Mouse (Mus musculus) hindbrain, embryonic 11.5 days (tissue): ENCODE data around the gene Gm20388. TPM values are rescaled to one million over a fixed set of nuclear protein-coding genes. Genes with fewer than 3 reads are reported as not detected.

Source experiments
- ATAC-seq: fragments of 200-750 bp; cut with Nextera tagmentation; 2 replicates; pipeline ENCODE4 v1.8.0; 2017; ENCODE audit warnings: mild to moderate bottlenecking, moderate TSS enrichment, moderate library complexity; ENCODE audit not compliant: low FRiP score
- DNase-seq: peaks from one replicate; pipeline ENCODE4 v3.0.0-alpha.2; 2015; ENCODE audit warnings: low spot score
- H3K27ac ChIP-seq: fragments of 300-500 bp; sonication (generic); 2 replicates; pipeline ENCODE4 v1.5.1; 2014; ENCODE audit warnings: mild to moderate bottlenecking, low read depth, low read length
- H3K27me3 ChIP-seq: fragments of 300-500 bp; sonication (generic); 2 replicates; pipeline ENCODE4 v1.6.1; 2014; ENCODE audit warnings: mild to moderate bottlenecking, low read length, moderate library complexity, mixed read lengths; ENCODE audit not compliant: control insufficient read depth, insufficient read depth
- H3K36me3 ChIP-seq: fragments of 300-500 bp; sonication (generic); 2 replicates; pipeline ENCODE4 v1.6.1; 2014; ENCODE audit warnings: mild to moderate bottlenecking, low read length, moderate library complexity, mixed read lengths; ENCODE audit not compliant: control insufficient read depth, insufficient read depth
- H3K4me1 ChIP-seq: fragments of 300-500 bp; sonication (generic); replicated peaks from 2 replicates; pipeline ENCODE4 v1.6.1; 2014; ENCODE audit warnings: low read length, mixed read lengths; ENCODE audit not compliant: control insufficient read depth, insufficient read depth
- H3K4me2 ChIP-seq: fragments of 300-500 bp; sonication (generic); replicated peaks from 2 replicates; pipeline ENCODE4 v1.6.1; 2014; ENCODE audit warnings: mild to moderate bottlenecking, low read depth, low read length
- H3K4me3 ChIP-seq: fragments of 300-500 bp; sonication (generic); 2 replicates; pipeline ENCODE4 v1.5.1; 2014; ENCODE audit warnings: low read depth, low read length
- H3K9ac ChIP-seq: fragments of 300-500 bp; sonication (generic); 2 replicates; pipeline ENCODE4 v1.6.1; 2014; ENCODE audit warnings: low read depth, low read length
- H3K9me3 ChIP-seq: fragments of 300-500 bp; sonication (generic); 2 replicates; pipeline ENCODE4 v1.6.1; 2016; ENCODE audit warnings: low read length; ENCODE audit not compliant: control insufficient read depth
- WGBS: fragments of 180-500 bp; shearing (Covaris S2); extraction: QIAGEN DNeasy Blood & Tissue Kit; methylation state at CpG from one replicate; pipeline ENCODE4 v1.1.7; 2014; 5-methylcytosine and 5-hydroxymethylcytosine counted together
- polyA plus RNA-seq: library from polyadenylated mRNA; unstranded; fragments of >200 nt; fragmentation: Nextera tagmentation; extraction: Ambion mirVana; gene quantifications from 2 replicates; pipeline ENCODE4 v1.2.1, GENCODE M21; 2014

Gene Gm20388
- polyA plus RNA-seq, 1 experiment from 2014 or later = 11.8 TPM

DNA sequence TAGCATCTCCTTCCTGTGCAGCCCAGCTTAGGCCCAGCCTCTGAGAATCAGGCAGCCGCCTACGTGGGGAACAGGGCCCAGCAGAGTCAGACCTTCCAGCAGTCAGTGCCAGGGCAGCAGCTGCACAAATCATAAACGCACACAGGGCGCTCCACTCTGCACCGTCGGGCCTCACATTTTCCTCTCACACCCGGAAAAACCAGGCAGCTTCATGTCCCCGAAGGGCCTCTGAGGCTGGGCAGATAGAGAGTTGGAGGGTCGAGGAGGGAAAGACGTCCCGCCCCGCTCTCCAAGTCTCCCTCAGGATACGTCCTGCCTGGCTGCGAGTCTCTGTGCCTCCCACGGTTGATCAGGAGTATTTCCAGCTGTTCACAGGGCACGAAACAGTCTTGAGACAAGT lies 2600.9 kb downstream of the Gm20388 start:
- H3K9ac ChIP-seq = no peak overlapping the region
- no peak overlapping the region for H3K4me2 ChIP-seq
- H3K36me3 ChIP-seq = no peaks in the 10 kb centered on the region
- H3K27me3 ChIP-seq = no peaks in the 10 kb centered on the region
- no peaks in the 10 kb centered on the region for H3K4me1 ChIP-seq
- H3K27ac ChIP-seq = no peak overlapping the region
- DNase-seq (no peak), ATAC-seq (no peak)
- WGBS = 85% methylated on average over 16 of the region's 16 CpGs
- H3K4me3 ChIP-seq = no peak overlapping the region
- H3K9me3 ChIP-seq = no peaks in the 10 kb centered on the region

DNA sequence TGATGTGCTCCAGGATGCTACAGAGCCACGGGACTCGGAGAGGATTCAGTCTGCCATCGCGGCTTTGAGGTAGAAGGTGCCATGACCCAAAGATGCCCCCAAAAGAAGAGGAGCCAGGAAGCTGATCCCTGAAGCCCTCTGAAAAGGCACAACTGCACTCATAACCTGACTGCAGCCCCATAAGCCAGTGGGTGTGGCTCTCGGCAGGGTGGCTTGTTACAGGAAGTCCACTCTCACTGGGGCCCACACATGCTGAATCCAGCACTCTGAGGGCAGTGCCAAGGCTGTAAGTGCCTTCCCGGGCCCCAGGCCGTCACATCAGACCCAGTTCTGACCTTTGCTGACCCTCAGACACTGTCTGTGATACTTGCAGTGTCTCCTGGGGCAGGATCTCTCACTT lies 2601.8 kb downstream of the Gm20388 start:
- 81% methylated on average over 7 of the region's 7 CpGs for WGBS
- Histone ChIP-seq H3K27ac (no peak overlapping the region), H3K4me3 (no peak overlapping the region), H3K4me1 (no peaks in the 10 kb centered on the region), H3K4me2 (no peak overlapping the region), H3K9me3 (no peaks in the 10 kb centered on the region), H3K36me3 (no peaks in the 10 kb centered on the region), H3K9ac (no peak overlapping the region), H3K27me3 (no peaks in the 10 kb centered on the region)
- ATAC-seq (no peak), DNase-seq (no peak)

DNA sequence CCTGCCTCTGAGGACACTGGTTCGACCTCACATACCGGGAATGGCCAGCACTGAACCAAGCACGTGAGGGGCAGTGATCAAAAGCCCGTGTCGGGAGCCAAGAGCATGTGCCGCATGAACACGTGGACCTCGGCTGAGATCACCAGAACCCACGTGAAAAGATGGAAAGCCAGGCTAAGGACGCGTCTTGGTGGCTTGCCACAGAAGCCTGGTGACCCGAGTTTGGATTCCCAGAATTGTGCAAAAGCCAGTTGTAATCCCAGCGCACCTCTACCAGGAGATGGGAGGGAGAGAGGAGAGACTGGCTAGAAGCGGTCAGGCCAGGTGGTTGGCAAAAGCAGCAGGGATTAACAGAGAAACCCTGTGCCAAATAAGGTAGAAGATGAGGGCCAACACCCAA lies 2605.1 kb downstream of the Gm20388 start:
- H3K4me2 ChIP-seq = no peak overlapping the region
- DNase-seq (no peak), ATAC-seq (no peak)
- H3K9ac ChIP-seq = no peak overlapping the region
- no peaks in the 10 kb centered on the region for H3K36me3 ChIP-seq
- no peak overlapping the region for H3K4me3 ChIP-seq
- H3K27ac ChIP-seq = no peak overlapping the region
- no peaks in the 10 kb centered on the region for H3K9me3 ChIP-seq
- WGBS = 92% methylated on average over 14 of the region's 14 CpGs
- H3K27me3 ChIP-seq = no peaks in the 10 kb centered on the region
- 0 out of 2 replicates have a peak, but pooled peaks cover 4% of the 10 kb centered on the region for H3K4me1 ChIP-seq

DNA sequence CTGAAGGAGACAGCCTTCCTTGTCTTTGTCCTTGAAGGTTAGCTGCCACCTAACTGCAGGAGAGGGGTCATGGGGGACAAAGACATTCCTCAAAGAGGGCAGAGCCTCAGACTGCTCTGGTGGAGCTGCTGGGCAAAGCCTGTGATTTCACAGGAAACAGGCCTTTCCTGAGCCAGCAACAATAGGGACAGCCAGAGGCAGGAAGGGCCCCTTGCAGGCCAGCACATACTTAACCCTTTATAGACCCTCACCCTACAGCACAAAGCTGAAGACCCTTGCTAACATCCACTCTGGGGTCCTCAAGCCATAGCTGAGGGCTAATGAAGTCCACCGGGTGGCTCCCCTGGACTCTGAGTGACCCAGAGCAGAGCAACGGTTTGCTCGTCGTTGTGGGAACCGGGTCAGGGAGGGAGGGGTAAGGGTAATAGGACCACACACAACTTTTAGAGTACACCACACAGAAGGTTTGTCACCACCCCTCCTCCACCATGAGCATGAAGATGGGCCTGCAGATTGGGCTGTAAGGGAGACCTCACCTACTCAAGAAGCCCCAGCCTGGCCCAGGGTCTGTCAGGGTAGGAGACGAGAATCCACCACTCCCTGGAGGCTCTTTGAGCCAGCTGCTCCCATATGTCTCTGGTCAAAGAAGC lies 2607.0 kb downstream of the Gm20388 start:
- no peaks in the 10 kb centered on the region for H3K36me3 ChIP-seq
- DNase-seq (peak; percentile 36), ATAC-seq (no peak)
- peak overlapping the region; percentile 33; the same call in 1 of the 2 replicates for H3K9ac ChIP-seq
- no peak overlapping the region for H3K4me2 ChIP-seq
- H3K27me3 ChIP-seq = no peaks in the 10 kb centered on the region
- 0 out of 2 replicates have a peak, but pooled peaks cover 4% of the 10 kb centered on the region for H3K4me1 ChIP-seq
- H3K9me3 ChIP-seq = no peaks in the 10 kb centered on the region
- no peak overlapping the region for H3K4me3 ChIP-seq
- H3K27ac ChIP-seq = peak overlapping the region; percentile 55
- 26% methylated on average over 6 of the region's 6 CpGs for WGBS

DNA sequence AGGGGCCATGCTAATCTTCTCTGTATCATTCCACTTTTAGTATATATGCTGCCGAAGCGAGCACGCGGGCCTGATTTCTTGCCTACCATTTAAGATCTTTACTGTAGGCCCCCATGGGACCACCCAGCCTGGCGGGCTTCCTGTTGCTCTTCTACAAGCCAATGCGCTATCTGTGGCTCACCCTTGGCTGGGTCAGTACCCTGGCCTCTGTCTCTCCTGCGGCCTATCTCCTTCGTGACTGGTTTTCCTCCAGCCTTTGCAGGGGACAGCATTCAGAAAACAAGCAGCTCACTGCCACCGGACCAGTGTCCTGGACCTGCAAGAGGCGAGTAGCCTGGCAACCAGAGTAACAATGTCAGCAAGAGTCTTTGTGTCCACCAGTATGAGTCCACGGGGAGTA lies 2610.0 kb downstream of the Gm20388 start:
- H3K9me3 ChIP-seq = no peaks in the 10 kb centered on the region
- H3K9ac ChIP-seq = no peak overlapping the region
- no peak overlapping the region for H3K4me3 ChIP-seq
- H3K4me1 ChIP-seq = peaks cover 20% of the 10 kb centered on the region
- H3K4me2 ChIP-seq = no peak overlapping the region
- H3K27me3 ChIP-seq = no peaks in the 10 kb centered on the region
- H3K36me3 ChIP-seq = no peaks in the 10 kb centered on the region
- ATAC-seq = no peak
- 74% methylated on average over 11 of the region's 11 CpGs for WGBS
- DNase-seq = no peak
- H3K27ac ChIP-seq = no peak overlapping the region

DNA sequence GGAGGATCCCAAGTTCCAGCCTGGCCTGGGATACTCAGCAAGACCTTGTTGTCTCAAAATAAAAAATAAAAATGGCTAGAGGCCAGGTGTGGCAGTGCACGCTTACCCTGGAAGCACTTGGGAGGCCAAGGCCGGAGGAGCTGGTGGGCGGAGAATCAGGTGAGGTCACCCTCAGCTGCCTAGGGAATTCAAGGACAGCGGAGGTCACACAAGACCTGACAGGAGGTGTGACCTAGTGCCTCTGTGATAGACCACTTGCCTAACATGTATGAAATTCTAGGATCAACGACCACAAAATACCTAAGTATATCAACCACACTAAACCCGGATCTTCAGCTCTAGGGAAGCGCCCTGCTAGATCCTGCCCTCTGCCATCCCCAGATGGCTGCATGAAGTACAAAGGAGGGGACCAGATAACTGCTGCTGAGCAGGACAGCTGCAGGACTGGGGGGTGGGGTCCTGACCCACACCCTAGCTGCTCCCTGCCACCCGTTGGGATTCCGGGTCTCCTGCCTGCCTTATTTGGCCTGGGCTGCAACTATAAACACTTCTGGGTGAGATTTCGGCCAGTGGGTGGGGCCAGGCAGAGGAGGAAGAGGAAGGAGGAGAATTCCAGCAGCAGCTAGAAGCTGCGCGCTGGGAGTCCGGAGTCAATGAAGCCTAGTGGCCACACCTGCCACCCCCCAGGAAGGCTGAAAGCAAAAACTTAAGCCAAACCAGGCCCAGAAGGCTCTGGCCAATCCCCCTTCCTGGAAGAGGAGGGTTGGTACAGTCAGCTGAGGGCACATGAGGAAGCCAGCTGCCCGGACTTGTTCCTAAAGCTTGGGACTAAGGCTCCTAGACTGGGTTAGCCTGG lies 2612.4 kb downstream of the Gm20388 start:
- ATAC-seq = no peak
- Histone ChIP-seq H3K4me1 (peaks cover 18% of the 10 kb centered on the region), H3K4me2 (0 out of 2 replicates have a peak overlapping the region, but pooled peaks have one; percentile 3), H3K27ac (peak overlapping the region; percentile 30; the same call in 1 of the 2 replicates), H3K27me3 (no peaks in the 10 kb centered on the region), H3K4me3 (no peak overlapping the region), H3K9me3 (no peaks in the 10 kb centered on the region), H3K36me3 (no peaks in the 10 kb centered on the region), H3K9ac (no peak overlapping the region)
- 49% methylated on average over 14 of the region's 14 CpGs for WGBS
- peak; percentile 19 for DNase-seq

DNA sequence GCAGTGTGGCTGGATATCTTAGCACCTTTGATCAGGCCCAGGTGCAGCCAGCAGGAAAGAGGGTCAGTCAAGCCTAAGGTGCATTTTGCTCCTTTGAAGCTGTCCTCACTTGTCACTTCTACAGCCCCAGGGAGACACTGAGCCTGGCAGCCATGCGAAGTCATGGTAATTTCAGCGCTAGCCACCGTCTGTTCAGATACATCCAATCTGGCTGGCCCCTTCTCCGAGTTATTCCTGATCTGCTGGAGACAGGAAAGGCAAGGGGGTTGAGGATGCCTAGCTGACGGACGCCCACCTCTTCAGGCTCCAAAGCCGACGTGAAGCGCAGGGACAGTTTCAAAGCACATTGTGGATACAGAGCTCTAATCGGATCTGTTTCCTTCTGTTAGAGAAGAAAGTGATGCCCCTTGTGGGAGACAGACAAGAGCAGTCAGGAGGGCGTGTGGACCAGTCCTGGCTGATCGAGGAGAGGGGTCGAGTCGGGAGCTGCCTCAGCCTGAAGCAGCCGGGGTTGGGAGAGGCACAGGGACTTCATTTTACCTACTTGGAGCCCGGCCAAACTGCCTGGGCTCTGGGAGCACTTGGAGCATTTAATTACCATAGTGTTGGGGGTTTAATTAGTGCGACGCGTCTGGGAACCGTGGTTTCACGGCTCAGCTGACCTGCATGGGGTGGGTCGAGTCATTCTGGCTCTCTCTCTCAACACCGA lies 2613.2 kb downstream of the Gm20388 start:
- DNase-seq (peak; percentile 30), ATAC-seq (peak; percentile 45; the same call in 1 of the 2 replicates)
- H3K4me3 ChIP-seq = no peak overlapping the region
- no peaks in the 10 kb centered on the region for H3K9me3 ChIP-seq
- peak overlapping the region; percentile 24; the same call in 1 of the 2 replicates for H3K9ac ChIP-seq
- 0 out of 2 replicates have a peak overlapping the region, but pooled peaks have one; percentile 3 for H3K4me2 ChIP-seq
- WGBS = 27% methylated on average over 23 of the region's 23 CpGs
- no peaks in the 10 kb centered on the region for H3K27me3 ChIP-seq
- no peaks in the 10 kb centered on the region for H3K36me3 ChIP-seq
- H3K4me1 ChIP-seq = peaks cover 16% of the 10 kb centered on the region
- H3K27ac ChIP-seq = peak overlapping the region; percentile 30; the same call in 1 of the 2 replicates

DNA sequence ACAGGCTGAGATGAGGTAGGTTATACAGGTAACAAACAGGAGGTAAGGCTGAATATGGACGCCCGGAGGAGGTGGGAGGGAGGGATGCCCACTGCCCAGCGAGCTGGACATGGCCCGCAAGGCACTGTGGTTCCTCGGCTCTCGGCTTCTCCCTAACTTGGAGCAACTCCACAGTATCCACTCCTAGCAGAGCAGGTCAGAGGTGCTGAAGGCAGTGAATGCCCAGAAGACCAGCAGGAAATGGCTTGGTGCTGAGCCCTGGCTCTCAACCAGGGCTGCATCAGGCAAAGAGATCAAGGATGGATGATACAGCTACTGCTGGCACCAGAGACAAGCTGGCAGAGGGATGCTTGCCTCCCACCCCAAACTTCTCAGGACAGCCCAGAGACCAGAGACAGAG lies 2613.9 kb downstream of the Gm20388 start:
- H3K36me3 ChIP-seq = no peaks in the 10 kb centered on the region
- 84% methylated on average over 6 of the region's 6 CpGs for WGBS
- H3K4me1 ChIP-seq = peaks cover 16% of the 10 kb centered on the region
- H3K4me2 ChIP-seq = peak overlapping the region; percentile 14; the same call in 1 of the 2 replicates
- no peak overlapping the region for H3K27ac ChIP-seq
- DNase-seq (no peak), ATAC-seq (no peak)
- no peaks in the 10 kb centered on the region for H3K27me3 ChIP-seq
- no peaks in the 10 kb centered on the region for H3K9me3 ChIP-seq
- H3K9ac ChIP-seq = no peak overlapping the region
- no peak overlapping the region for H3K4me3 ChIP-seq
